Mouse (Mus musculus): ENCODE results near the gene Aqp5. TPM values are rescaled to one million over a fixed set of nuclear protein-coding genes. Genes with fewer than 3 reads are reported as not detected.

Aqp5 gene
- polyA plus RNA-seq (2015; fragmentation: Nextera tagmentation; extraction: Ambion mirVana) = 2.1 and 2.5 TPM in 2 replicates

DNA sequence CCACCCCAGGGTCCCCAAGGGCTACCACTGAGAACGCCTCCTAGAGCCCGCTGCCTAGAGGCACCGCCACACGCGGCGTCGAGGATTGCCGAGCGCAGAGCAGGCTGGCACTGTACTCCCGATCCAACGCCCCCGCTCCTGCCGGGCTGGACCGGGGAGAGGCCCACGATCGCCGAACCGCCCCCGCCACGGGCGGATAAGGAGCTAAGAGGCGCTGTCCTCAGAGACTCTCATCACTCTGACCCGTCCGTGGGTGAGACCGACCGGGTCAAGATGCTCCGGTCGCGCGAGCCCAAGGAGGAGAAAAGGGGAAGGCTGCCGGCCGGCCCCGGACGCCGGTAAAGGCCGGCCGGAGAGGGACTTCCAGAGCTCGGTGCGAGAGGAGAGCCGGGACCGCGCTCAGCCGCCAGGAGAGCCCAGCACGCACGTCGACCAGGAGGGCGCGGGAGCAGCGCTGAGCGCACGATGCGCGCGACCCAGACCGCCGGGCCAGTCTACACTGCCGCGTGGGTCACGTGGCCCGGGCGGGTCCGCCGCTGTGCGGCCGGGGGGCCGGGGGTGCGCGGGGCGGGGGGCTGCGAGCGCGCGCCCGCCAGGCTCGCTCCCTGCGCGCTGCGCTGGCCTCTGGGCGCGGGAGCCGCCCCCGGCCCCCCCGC is at the start of gene Aqp5:
TSS of gene Aqp5 (plus strand) at position 354 of the 656 bp plus-strand sequence.
- Histone ChIP-seq H3K9ac (peak within 1 kb of the TSS; percentile 70), H3K9me3 (no peaks in the 10 kb centered on the region), H3K4me3 (peak within 1 kb of the TSS; percentile 46), H3K4me1 (replicated peaks) (peaks cover 14% of the 10 kb centered on the region), H3K4me2 (peak within 1 kb of the TSS; percentile 63), H3K27ac (no peak within 1 kb of the TSS), H3K27me3 (peaks cover 100% of the 10 kb centered on the region), H3K36me3 (no peaks in the 10 kb centered on the region)
- 3% methylated on average over 66 of the region's 83 CpGs for WGBS
- ATAC-seq (ENCODE audit: low FRiP score) = peak; percentile 67

- H3K9ac ChIP-seq = no peak overlapping the region
- no peaks in the 10 kb centered on the region for H3K36me3 ChIP-seq
- H3K9me3 ChIP-seq = no peaks in the 10 kb centered on the region
- ATAC-seq (ENCODE audit: low FRiP score) = no peak
- no peak overlapping the region for H3K27ac ChIP-seq
- no peak overlapping the region for H3K4me3 ChIP-seq
- 84% methylated on average over 7 of the region's 7 CpGs for WGBS
- no peak overlapping the region for H3K4me2 ChIP-seq
- H3K27me3 ChIP-seq = 0 out of 2 replicates have a peak, but pooled peaks cover 4% of the 10 kb centered on the region
- H3K4me1 ChIP-seq (replicated peaks) = peaks cover 14% of the 10 kb centered on the region
Measured at GRCm38 (mm10) chr15:99544047-99544446, 46.5 kb upstream of the Aqp5 start.

GRCm38 (mm10) chr15:99546596-99546995 is 44.0 kb upstream of the Aqp5 start:
- H3K27me3 ChIP-seq = 0 out of 2 replicates have a peak, but pooled peaks cover 4% of the 10 kb centered on the region

DNA sequence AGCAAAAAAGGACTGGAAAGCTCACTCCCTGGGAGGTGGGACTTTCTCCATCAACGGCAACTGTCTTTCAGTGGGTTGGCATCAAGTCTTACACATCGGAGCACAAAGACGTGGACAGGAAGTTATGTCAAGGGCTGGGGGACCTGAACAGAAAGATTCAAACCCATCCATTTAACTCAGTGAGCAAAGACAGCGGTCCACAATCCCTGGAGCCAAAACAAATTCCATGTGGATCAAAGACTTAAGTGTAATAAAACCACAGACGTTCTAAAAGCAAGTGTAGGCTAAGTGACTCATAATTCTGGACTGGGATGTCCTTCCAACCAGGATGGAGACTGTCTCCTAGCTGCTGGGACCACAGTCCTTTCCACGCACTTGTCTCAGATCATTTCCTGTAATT is 42.9 kb upstream of the Aqp5 start:
- Histone ChIP-seq H3K4me2 (no peak overlapping the region), H3K27ac (no peak overlapping the region), H3K27me3 (0 out of 2 replicates have a peak, but pooled peaks cover 4% of the 10 kb centered on the region), H3K36me3 (no peaks in the 10 kb centered on the region), H3K9me3 (no peaks in the 10 kb centered on the region), H3K4me1 (replicated peaks) (peaks cover 14% of the 10 kb centered on the region), H3K9ac (no peak overlapping the region), H3K4me3 (no peak overlapping the region)
- no peak for ATAC-seq (ENCODE audit: low FRiP score)
- 87% methylated on average over 6 of the region's 6 CpGs for WGBS

More at GRCm38 (mm10) chr15:99546596-99546995, 44.0 kb upstream of the Aqp5 start:
- no peak; the same call in 1 of the 2 replicates for ATAC-seq (ENCODE audit: low FRiP score)
- H3K36me3 ChIP-seq = no peaks in the 10 kb centered on the region
- H3K4me3 ChIP-seq = no peak overlapping the region
- 43% methylated on average over 11 of the region's 11 CpGs for WGBS
- H3K4me2 ChIP-seq = no peak overlapping the region
- no peaks in the 10 kb centered on the region for H3K9me3 ChIP-seq
- H3K9ac ChIP-seq = no peak overlapping the region
- H3K4me1 ChIP-seq (replicated peaks) = peaks cover 14% of the 10 kb centered on the region
- peak overlapping the region; percentile 35 for H3K27ac ChIP-seq

GRCm38 (mm10) chr15:99549901-99550300 is 40.7 kb upstream of the Aqp5 start:
- Histone ChIP-seq H3K9ac (no peak overlapping the region), H3K4me2 (no peak overlapping the region), H3K36me3 (no peaks in the 10 kb centered on the region), H3K27me3 (no peaks in the 10 kb centered on the region), H3K9me3 (no peaks in the 10 kb centered on the region), H3K4me1 (replicated peaks) (peaks cover 14% of the 10 kb centered on the region), H3K4me3 (no peak overlapping the region), H3K27ac (no peak overlapping the region)
- no peak for ATAC-seq (ENCODE audit: low FRiP score)
- 58% methylated on average over 2 of the region's 2 CpGs for WGBS

- Histone ChIP-seq H3K4me2 (no peak overlapping the region), H3K36me3 (no peaks in the 10 kb centered on the region), H3K27ac (no peak overlapping the region), H3K27me3 (no peaks in the 10 kb centered on the region), H3K9ac (no peak overlapping the region), H3K4me3 (no peak overlapping the region), H3K9me3 (no peaks in the 10 kb centered on the region), H3K4me1 (replicated peaks) (no peaks in the 10 kb centered on the region)
- WGBS = 79% methylated on average over 6 of the region's 6 CpGs
- ATAC-seq (ENCODE audit: low FRiP score) = no peak
Measured at GRCm38 (mm10) chr15:99553767-99554166, 36.8 kb upstream of the Aqp5 start.

DNA sequence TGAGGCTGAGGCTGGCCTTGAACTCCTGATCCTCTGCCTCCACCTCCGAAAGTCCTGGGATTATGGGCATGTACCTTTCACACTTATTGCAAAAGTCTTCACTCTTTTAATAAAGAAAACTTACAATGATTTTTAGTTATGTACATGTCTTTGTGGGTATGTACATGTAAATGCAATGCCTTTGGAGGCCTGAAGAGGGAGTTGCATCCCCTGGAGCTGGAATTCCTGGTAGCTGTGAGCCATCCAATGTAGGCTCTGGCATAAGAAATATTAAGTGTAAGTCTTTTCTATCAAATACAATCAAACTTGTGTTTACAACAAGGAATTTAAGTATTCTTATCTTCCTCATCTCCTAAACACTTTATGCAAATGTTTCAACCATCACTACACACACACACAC is 31.6 kb upstream of the Aqp5 start:
- ATAC-seq (ENCODE audit: low FRiP score) = no peak
- Histone ChIP-seq H3K36me3 (no peaks in the 10 kb centered on the region), H3K4me3 (no peak overlapping the region)

GRCm38 (mm10) chr15:99560246-99560645 is 30.3 kb upstream of the Aqp5 start:
- no peaks in the 10 kb centered on the region for H3K27me3 ChIP-seq
- no peak for ATAC-seq (ENCODE audit: low FRiP score)
- no peak overlapping the region for H3K4me3 ChIP-seq
- H3K36me3 ChIP-seq = no peaks in the 10 kb centered on the region
- no peak overlapping the region for H3K27ac ChIP-seq
- H3K4me1 ChIP-seq (replicated peaks) = peaks cover 30% of the 10 kb centered on the region
- no peak overlapping the region for H3K9ac ChIP-seq
- no peak overlapping the region for H3K4me2 ChIP-seq
- 79% methylated on average over 10 of the region's 10 CpGs for WGBS
- H3K9me3 ChIP-seq = no peaks in the 10 kb centered on the region

More for the DNA sequence above, 31.6 kb upstream of the Aqp5 start:
- Histone ChIP-seq H3K27me3 (no peaks in the 10 kb centered on the region), H3K9me3 (no peaks in the 10 kb centered on the region), H3K4me2 (no peak overlapping the region), H3K9ac (no peak overlapping the region), H3K27ac (no peak overlapping the region), H3K4me1 (replicated peaks) (peaks cover 20% of the 10 kb centered on the region; the same call in 1 of the 2 replicates)
- WGBS = 88% methylated on average over 1 of the region's 1 CpGs

- 0 out of 2 replicates have a peak, but pooled peaks cover 3% of the 10 kb centered on the region for H3K27me3 ChIP-seq
- no peak overlapping the region for H3K4me3 ChIP-seq
- no peaks in the 10 kb centered on the region for H3K36me3 ChIP-seq
- H3K9ac ChIP-seq = no peak overlapping the region
- H3K9me3 ChIP-seq = no peaks in the 10 kb centered on the region
- H3K4me2 ChIP-seq = no peak overlapping the region
- 81% methylated on average over 4 of the region's 4 CpGs for WGBS
- peaks cover 24% of the 10 kb centered on the region for H3K4me1 ChIP-seq (replicated peaks)
- ATAC-seq (ENCODE audit: low FRiP score) = no peak
- H3K27ac ChIP-seq = no peak overlapping the region
Measured at GRCm38 (mm10) chr15:99567371-99567770, 23.2 kb upstream of the Aqp5 start.

- Histone ChIP-seq H3K9ac (no peak overlapping the region), H3K4me3 (no peak overlapping the region), H3K36me3 (no peaks in the 10 kb centered on the region), H3K4me2 (no peak overlapping the region), H3K4me1 (replicated peaks) (peaks cover 20% of the 10 kb centered on the region), H3K9me3 (no peaks in the 10 kb centered on the region), H3K27me3 (0 out of 2 replicates have a peak, but pooled peaks cover 5% of the 10 kb centered on the region), H3K27ac (no peak overlapping the region)
- WGBS = 61% methylated on average over 6 of the region's 6 CpGs
- ATAC-seq (ENCODE audit: low FRiP score) = no peak
Measured at GRCm38 (mm10) chr15:99568682-99569081, 21.9 kb upstream of the Aqp5 start.

DNA sequence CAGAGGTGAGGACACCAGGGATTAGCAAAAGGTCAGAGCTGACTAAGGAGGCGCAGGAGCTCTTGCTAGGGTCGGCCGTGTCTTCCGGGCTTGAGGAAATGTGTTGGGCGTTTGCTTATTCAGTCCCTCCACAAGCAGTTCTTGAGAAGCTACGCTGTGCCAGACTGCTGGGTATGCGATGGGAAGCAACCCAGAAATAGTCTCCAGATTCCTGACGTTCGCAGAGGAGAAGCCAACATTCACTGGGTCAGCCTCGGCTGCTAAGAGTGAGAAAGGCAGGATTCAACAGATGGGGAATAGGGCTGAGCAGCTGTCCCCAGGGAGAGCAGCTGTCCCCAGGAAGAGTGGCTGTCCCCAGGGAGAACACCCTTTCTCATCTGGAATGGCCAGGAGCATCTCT is 21.5 kb upstream of the Aqp5 start:
- 87% methylated on average over 10 of the region's 10 CpGs for WGBS
- Histone ChIP-seq H3K4me2 (no peak overlapping the region), H3K9ac (no peak overlapping the region), H3K4me1 (replicated peaks) (peaks cover 15% of the 10 kb centered on the region), H3K27me3 (0 out of 2 replicates have a peak, but pooled peaks cover 5% of the 10 kb centered on the region), H3K9me3 (no peaks in the 10 kb centered on the region), H3K4me3 (no peak overlapping the region), H3K36me3 (no peaks in the 10 kb centered on the region), H3K27ac (no peak overlapping the region)
- ATAC-seq (ENCODE audit: low FRiP score) = no peak

- H3K36me3 ChIP-seq = no peaks in the 10 kb centered on the region
- H3K9me3 ChIP-seq = no peaks in the 10 kb centered on the region
- H3K9ac ChIP-seq = no peak within 1 kb of the TSS
- peaks cover 14% of the 10 kb centered on the region for H3K4me1 ChIP-seq (replicated peaks)
- H3K27ac ChIP-seq = no peak within 1 kb of the TSS
- 82% methylated on average over 26 of the region's 26 CpGs for WGBS
- no peak within 1 kb of the TSS for H3K4me3 ChIP-seq
- ATAC-seq (ENCODE audit: low FRiP score) = no peak
- no peak within 1 kb of the TSS for H3K4me2 ChIP-seq
- H3K27me3 ChIP-seq = peaks cover 63% of the 10 kb centered on the region
Measured at GRCm38 (mm10) chr15:99578802-99579485, 11.6 kb upstream of the Aqp5 start, which contains the start of gene Aqp2. Aqp2 (plus strand) TSS chr15:99579055.
